Mouse (Mus musculus): ENCODE measurements at regions not wholly inside any gene's neighbourhood (a gene's known extent, or its start where the extent isn't known, plus 50 kb on each side); places are given as distances from the start of the nearest gene placed in this dataset.

DNA sequence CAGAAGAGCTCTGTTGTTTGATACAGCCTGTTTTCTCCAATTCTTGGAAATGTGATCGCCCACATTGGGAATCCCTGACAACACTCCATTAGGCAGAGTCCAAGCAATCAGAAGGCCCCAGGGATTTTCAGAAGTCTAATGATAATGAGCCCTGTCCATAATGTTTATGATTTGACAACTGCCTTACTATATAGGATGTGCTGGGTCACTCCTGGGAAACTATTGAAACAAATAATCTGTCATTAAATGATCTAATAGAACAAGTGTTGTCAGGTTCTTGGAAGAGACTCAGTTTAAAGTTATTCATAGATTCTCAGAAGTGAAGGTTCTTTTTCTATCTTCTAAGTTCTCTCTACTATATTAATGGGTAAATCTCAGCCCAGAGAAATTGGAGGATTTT is 395.9 kb downstream of the Tns1 start:
- DNase-seq (ENCODE audit: low read depth in 2 of 2, low spot score in 2 of 2): no peak

DNA sequence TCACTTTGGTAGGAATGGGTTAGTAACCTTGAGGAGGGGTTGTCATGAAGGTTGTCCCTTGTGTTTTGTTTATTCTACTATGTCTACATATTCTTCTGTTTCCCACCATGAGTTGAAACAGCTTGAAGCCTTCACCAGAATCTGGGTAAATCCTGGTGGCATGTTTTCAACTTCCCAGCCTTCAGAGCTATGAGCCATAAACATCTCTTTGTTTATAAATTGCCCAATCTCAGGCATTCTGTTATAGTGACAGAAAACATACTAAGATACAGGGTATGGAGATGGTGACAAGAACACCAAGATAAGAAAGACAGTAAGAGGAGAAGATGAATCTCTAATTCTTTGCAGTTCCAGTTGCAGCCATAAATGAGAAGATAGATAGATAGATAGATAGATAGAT is 396.5 kb downstream of the Tns1 start:
- DNase-seq (ENCODE audit: low read depth in 2 of 2, low spot score in 2 of 2): no peak

DNA sequence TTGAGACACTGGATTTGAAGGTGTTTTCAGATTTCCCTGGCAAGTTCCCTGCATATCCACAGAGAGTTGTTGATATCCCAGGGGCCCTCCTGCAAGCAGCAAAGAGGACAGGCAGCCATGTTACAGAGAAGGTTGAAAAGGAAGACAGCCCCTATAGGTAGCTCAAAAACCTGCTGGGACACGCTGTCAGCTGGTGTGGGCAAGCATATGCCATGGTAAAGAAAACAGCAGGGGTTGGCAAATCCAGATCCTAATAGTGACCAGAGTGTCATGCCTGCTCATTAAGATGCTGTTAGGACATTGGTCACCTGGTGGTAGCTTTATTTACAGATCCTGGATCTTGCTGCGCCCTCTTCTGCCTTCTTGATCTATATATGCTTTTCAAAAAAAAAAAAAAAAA is 397.6 kb downstream of the Tns1 start:
- DNase-seq (ENCODE audit: low read depth in 2 of 2, low spot score in 2 of 2): no peak

DNA sequence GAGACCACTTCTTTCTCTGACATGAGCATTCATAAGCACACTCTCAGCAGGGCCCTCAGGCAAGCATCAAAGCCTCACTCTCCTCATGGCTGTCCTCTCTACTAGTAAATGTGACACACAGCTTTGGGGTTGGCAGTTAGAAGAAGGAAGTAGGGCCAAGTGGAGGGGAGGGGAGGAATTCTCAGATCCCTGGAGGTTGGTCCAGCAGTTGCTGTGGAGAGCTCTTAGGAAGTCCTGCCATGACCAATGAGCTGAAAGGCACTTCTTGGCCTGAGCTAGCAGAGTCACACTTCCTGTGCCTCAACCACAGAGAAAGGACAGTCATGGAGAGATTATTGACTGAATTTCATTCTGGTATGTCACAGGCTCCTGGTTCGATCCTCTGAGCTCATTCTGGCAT is 398.8 kb downstream of the Tns1 start:
- no peak for DNase-seq (ENCODE audit: low read depth in 2 of 2, low spot score in 2 of 2)

DNA sequence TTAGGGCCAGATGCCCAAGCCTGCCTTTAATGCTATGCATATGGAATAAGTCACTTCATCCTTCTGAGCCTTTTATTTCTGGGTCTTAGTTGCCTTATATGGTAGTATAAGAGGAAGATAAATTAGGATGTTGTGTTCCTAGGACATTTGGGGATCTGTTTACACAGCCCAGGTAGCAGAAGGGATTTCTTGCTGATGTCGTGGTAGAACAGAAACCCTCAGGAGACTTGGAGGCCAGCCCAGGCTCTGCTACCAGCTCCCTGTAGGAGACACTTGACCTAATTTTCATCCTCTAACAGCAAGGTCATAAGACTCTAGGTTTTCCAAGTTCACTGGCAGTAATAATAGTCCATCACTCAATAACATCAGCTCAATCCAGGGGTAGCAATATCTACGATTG is 399.7 kb downstream of the Tns1 start:
- no peak for DNase-seq (ENCODE audit: low read depth in 2 of 2, low spot score in 2 of 2)

DNA sequence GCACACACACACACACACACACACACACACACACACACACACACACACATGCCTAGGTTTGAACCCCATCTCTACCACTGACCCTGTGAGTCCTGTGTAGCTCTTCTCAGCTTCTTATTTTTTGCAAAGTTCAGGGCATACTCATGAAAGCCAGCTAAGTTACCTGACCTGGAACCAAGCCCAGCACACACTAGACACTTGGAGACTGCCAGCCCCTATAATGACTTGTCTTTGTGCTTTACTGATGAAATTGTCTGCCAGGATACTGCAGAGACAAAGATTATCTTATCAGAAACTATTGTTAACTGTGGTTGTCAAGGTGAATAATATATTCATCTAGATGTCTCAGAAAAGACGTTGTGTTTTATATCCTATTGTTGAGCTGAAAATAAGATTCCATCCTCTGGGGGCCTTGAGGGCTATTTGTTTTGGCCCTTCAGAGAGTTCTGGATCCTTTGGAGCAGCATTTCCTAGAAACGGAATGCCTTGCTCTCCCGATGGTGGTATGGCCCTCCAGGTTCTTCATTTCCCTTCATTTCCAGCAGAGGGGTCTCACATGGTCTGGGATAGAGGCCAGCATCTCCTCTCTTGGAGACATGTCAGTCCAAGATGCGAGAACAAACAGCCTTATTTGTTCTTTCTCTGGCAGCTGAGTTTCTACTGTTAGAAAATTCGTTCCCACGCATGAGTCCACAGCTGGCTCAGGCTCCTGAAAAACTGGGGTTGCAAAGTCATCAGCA is 402.6 kb downstream of the Tns1 start:
- DNase-seq (ENCODE audit: low read depth in 2 of 2, low spot score in 2 of 2): no peak

DNA sequence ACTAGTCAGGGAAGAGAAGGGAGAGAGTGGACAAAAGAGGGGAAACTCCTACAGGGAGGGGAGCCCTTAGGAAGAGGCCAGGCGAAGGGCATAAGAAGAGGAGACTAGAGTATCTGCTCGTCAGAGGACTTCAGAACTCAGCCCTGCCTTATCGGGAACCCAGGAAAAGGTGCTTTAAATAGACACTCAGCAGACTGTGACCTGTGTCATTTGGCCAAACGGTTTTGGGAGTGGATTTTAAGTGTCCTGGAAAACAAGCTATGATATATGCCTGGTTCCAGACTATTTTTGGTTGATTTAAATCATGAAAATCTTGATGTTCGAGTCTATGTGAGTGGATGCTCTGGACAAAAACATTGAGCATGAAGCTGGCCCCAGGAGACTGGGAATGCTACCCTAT is 405.8 kb downstream of the Tns1 start:
- no peak for DNase-seq (ENCODE audit: low read depth in 2 of 2, low spot score in 2 of 2)

DNA sequence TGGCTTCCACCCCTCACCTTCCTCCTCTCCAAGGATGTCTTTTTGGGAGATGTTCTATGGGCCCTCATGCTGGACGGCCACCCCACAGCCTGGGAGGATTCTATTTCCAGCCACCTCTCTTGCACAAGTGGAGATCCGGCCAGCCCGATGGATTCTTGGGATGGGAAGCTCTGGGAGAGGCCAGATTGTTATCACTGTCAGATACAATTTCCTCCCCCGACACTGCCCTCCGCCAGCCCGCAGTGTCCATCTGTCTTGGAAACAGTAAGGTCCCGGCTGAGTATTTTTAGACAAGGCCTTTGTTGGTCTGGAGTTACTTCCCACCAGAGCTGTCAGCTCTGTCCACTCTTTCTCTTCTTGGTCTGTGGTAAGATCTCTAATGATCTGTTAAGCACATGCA is 406.8 kb downstream of the Tns1 start:
- no peak for DNase-seq (ENCODE audit: low read depth in 2 of 2, low spot score in 2 of 2)

DNA sequence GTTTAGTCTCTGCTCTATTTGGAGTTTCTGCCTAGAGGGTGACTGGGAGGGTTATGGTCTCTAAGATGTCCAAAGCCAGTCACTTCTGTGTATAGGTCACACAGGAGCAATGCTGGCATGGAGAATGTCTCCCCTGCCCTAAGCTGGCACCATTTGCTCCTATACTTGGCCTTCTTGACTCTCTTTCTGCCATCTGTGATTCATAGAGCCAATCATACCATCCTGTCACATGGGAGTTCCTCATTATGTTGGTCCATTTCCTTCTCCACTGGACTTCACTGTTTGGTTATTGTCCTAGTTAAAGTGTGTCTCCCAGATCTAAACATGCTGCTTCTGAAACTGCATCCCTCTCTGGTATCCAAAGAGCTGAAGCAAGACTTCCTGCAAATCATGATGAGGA is 407.3 kb downstream of the Tns1 start:
- DNase-seq (ENCODE audit: low read depth in 2 of 2, low spot score in 2 of 2): no peak

DNA sequence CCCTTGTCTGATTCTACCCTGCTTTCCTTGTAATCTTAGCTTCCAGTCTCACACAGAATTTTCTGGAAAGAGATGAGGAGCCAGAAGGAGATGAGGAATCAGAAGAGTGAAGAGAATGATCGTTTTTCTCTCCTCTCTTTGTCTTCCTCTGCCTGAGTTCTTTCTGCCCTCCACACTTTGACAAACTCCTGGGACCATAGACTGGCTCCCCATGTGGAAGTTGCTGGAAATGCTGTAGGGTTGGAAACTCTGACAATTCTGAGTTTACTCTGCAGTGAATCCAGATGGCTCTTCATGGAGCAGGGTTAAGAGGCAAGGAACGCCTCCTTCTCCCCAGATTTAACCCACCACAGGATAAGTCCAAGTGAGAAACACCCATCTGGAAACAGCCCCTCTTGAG is 408.7 kb downstream of the Tns1 start:
- no peak for DNase-seq (ENCODE audit: low read depth in 2 of 2, low spot score in 2 of 2)

DNA sequence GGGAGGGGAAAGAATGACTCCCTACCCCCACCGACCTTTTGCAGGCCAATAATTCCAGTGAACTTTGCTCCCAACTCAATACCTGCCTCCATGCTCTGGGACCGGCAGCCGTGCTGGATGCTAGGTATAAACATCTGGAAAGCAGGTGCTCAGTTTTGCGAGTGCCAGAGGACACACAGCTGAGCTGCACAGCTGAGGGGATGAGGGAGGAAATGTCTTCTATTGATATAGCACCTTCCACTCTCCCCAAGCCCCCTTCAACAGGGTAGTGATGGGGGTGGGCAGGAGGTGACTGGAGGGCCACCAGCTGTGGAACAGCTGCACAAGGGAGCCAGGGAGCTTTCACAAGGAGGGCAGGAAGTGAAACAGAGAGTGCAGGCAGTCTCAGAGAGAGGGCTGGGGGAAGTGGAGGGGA is 421.8 kb downstream of the Tns1 start:
- no peak for DNase-seq (ENCODE audit: low read depth in 2 of 2, low spot score in 2 of 2)

DNA sequence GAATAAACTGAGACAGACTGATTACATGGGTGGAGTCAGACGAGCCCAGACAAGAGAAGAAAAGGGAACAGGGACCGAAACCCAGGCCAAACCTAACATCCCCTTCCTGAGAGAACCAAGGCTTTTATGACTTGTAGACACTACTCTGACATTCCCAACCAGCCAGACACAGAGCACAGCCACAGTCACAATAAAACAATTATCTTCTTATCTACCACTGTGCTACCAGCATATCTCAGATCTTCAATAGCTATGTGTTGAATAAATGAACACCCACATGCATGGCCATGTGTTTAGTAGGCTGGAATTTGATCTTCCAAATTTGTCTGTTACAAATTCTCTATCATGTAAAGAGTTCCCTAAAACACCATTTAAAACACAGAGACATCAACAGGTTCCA is 430.7 kb downstream of the Tns1 start:
- no peak for DNase-seq (ENCODE audit: low read depth in 2 of 2, low spot score in 2 of 2)

DNA sequence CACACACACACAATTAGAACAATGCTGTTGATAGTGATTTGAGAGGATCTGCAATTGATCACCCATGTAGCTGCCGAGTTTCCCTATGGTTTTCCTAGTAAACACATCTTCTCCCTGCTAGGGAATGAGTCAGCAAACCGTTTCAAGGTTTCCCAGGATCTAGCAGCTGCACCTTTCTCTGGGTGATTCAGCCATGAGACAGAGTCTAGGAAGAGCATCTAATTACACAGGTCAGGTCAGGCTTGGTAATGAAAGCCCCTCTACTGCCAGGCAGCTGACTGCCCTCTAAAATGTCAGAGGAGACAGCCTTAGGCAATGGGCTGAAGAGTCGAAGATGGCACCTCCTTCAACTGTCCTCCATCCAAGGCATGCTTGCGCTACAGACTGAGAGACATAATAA is 438.5 kb downstream of the Tns1 start:
- DNase-seq (ENCODE audit: low read depth in 2 of 2, low spot score in 2 of 2): no peak

DNA sequence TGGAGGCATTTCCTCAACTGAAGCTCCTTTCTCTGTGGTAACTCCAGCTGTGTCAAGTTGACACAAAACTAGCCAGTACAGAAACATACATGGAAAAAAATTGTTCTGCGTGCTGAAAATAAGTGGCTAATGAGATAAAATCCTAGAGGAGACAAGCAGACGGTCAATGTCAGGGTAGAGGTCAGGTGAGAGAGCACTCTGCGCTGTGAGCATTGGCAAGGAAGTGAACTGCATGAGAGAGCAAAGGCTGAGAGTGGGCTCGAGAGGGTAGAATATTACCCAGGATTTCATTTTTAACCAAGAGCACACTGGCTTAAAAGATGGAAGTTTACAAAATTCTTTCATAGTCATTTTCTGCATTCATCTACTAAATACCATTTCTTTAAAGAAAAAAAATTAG is 439.2 kb downstream of the Tns1 start:
- DNase-seq (ENCODE audit: low read depth in 2 of 2, low spot score in 2 of 2): no peak

DNA sequence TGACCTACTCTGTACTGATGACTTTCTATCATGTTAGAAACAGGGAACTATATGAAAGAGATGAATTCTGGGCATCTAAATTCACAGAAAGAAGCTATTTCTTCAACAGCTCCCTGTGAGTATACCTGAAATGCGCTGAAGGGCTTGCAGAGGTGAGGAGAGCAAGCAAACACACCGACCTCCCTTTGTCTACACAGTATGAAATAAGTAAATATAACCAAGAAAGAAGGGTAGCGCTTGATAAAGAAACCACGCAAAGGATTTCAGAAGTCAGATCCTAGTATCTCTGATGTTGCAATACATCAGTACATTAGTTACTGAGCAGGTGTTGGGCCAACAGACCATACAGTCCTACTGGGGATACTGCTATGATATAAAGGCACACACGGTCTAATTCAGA is 440.1 kb downstream of the Tns1 start:
- no peak for DNase-seq (ENCODE audit: low read depth in 2 of 2, low spot score in 2 of 2)

DNA sequence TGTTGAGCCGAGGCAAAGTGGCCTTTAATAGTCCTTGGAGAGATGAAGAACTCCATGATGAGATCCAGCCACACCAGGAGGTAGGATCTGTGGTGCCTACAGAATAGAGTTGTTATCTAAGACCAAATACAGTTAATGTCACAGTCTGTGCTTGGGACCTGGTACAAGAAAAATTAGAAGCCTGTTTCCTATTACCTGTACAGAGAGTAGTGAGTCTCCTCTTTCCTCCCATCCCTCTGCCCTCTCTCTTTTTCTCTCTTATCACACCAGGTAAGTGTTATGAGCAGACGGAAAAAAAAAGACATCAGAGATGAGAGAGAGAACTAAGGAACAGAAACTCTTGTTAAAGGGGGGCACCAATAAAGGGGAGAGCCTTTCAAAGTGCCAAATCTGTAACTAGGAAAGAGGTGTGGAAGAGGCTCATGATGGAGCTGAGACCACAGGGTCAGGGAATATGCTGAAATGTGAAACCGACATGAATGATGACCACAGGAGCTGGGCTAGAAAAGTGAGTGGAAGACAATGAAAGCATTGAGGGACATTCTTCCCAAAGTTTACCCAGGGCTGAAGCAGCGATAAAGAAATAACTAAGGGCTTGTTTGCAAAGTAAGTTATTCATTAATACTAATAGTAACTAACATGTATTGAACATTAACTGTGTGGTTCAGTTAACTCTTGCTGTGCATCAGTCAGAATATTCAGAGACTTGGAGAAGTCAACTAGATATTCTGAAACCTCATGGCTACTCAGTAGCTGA is 440.9 kb downstream of the Tns1 start:
- DNase-seq (ENCODE audit: low read depth in 2 of 2, low spot score in 2 of 2): no peak

DNA sequence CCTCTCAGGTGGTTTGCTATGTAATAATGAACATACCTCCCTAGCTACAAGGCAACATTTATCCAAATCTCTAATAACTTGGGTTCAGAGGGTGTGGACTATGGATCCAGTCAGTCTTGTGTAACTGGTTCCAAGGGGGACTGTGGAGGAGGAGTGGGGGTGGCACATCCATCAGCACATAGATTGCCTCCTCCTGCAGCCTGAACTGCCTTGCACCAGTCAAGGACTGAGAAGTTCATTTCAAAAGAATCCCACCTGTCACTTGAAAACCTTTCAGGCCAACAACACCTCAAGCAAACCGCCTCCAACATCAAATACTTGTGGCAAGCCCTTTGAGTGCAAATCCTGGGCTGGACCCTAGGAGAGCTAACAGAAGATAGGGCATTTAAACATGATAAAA is 442.6 kb downstream of the Tns1 start:
- no peak for DNase-seq (ENCODE audit: low read depth in 2 of 2, low spot score in 2 of 2)

DNA sequence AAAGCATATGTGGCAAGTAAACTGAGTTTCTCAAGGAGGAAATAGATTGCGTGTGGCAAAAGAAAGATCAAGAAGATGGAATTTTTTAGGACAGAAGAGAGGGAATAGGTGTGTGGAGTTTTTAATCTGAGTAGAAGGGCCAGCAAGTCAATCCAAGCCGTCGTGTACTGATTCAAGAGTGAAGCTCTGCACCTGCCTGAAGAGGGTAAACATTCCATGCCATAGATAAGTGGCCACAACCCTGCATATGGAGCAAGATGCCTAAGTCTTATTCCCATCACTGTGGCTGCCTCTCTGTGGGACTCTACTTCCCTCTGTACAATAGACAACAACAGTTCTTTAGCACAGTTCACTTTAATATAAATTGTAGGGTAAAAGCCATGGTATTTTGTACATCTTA is 443.4 kb downstream of the Tns1 start:
- DNase-seq (ENCODE audit: low read depth in 2 of 2, low spot score in 2 of 2): no peak

DNA sequence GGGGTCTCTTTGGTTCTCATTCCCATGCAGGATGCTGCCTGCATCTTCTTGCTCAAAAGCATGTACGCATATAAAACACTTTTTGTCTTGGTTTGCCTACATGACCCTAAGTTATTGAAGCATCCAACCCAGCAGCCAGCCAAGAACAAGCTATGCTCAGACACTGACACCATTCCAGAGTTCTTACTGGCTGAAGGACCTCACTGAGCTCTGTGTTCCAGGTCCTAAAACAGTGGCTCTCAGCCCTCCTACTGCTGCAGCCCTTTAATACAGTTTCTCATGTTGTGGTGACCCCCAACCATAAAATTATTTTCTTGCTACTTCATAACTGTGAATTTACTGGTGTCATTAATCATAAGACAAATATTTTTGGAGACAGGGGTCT is 450.4 kb downstream of the Tns1 start:
- DNase-seq (ENCODE audit: low read depth in 2 of 2, low spot score in 2 of 2): no peak

DNA sequence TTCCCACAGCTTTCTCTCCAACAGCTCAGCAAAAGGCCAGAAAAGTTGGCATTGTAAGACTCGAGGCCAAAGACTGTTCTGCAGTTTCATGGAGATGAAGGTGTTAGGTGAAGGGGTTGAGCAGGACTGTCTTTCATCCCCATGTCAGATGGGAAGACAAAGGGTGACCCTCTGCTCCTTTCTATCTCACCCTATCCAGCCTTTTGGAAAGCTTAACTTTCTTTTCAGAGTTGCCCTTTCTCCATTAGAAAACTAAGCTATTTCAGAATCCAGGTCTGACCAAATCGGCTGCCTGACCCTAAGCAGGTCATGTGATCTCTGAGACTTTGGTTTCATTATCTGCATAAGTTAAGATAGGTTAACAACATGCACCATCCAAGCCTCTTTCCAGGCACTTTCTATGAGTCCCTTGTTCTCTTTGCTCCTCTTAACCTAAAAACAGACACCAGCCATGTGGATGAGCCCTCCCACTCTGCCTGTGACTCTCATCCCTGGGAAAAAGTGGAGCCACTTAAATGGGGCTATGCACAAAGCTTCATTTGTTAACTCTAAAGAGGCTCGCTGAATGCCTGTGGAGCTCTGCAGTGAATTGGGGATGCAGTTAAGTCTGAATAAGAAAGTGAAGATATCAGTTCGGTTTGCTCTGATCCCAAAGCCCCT is 450.9 kb downstream of the Tns1 start:
- no peak for DNase-seq (ENCODE audit: low read depth in 2 of 2, low spot score in 2 of 2)

DNA sequence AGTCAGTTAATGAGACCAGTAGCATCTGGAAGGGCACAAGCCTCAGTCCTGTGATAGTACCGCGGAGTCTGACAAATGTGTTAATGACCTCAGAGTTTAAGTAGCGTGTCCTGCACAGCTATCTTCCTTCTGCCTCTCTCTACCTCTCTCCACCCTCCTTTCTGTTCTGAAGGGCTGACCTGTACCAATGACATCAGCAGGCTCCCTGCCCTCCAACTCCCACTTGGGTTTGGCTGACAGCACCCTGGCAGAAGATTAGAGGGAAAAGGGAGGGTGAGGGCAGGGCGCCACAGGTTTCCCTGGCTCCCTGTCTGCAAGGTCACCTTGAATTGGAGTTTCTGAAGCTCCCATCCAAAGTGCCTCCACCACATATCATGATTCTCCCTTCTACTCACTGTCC is 452.0 kb downstream of the Tns1 start:
- no peak for DNase-seq (ENCODE audit: low read depth in 2 of 2, low spot score in 2 of 2)

DNA sequence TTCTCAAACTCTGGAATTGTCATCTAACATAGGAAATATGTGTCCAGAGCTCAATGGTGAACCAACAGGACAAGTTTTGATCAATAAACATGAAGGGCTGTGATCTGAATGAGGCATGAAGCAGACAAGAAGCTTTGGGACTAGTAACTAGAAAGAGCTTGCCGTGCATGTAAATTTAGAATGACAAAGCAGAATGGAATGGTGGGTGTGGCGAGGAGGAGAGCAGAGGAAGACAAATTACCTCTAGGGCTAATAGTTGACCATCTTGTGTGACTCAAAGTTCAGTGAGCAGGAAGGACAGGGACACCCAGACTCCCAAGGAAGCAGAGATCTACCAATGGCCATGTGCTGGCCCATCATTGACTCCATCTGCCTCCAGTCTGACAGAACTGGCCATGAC is 455.6 kb downstream of the Tns1 start:
- no peak for DNase-seq (ENCODE audit: low read depth in 2 of 2, low spot score in 2 of 2)

DNA sequence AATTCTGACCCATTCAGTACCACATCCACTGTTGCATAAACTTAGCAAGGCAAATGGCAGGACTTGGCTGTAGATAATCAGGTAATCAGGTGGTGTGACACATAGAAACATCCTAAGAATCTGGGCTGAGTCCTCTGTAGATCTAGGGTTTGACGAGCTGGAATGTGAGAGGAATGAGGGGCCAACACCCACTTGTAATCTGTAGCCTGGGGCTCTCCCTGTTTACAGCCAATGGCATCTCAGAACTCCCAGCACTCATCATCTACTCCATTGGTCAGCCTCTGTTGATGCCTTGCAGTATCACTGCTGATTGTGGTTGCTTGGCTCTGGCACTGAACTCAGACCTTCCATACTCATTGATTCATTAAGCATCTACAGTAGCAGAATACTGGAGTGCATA is 460.7 kb downstream of the Tns1 start:
- DNase-seq (ENCODE audit: low read depth in 2 of 2, low spot score in 2 of 2): no peak

Measured in CD8-positive naive resting alpha-beta T cell, adult 2 months (primary cell).